Mouse (Mus musculus): ENCODE data around the gene Ccdc137.

Ccdc137 gene

DNA sequence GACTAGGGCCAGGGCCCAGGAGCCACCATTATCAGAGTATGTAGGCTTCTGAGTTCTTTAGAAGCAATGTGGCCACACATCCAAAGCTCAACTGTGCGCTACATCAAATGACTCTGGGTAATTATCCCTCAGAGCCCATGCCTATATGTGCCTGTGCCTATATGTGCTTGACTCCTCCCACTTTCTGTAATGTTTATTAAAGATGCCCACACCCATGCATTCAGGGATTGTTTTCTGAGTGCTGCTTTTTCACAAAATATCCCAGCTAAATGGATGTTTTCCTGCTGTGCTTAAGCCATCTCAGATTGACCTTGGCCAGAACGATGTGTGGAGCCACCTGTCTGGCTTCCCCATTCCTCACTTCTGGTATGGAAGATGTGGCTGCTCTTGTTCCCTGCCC, 5.6 kb downstream of the Ccdc137 start:
- DNase-seq (ENCODE audit: low spot score) = no peak

DNA sequence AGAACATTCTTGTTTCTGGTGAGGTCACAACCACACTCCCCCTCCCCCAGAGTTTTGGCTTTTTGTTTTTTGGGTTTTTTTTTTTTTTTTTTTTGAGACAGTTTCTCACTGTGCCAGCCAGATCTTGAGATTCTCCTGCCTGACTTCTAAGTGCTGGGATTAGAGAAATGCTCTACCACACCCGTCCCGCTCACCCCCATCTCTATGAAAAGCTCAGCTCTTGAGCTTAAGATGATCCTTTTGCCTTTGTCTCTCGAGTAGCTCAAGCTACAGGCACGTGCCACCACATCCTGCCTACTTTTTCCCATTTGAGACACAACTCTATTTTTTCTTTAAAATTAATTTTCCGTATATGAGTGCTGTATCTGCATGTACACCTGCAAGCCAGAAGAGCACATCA, 6.5 kb downstream of the Ccdc137 start:
- no peak for DNase-seq (ENCODE audit: low spot score)

DNA sequence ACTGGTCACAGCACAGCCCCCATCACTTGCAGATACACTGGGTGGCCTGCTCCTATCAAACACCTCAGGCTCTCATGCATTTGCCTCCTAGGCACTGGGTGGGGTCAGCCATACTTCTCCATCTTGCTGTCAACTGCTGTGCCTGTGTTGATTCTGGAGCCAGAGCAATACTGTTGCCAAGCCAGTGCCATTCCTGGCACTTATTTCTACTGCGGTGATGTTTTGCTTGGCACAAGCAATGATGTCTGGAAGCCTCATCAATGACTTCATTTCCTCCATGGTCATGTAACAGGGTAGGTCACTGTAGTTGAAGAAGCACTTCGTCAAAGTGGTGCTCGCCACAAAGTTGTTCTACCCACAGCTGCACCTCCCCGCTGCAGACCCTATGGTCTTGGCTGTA, 7.6 kb downstream of the Ccdc137 start:
- DNase-seq (ENCODE audit: low spot score) = no peak

DNA sequence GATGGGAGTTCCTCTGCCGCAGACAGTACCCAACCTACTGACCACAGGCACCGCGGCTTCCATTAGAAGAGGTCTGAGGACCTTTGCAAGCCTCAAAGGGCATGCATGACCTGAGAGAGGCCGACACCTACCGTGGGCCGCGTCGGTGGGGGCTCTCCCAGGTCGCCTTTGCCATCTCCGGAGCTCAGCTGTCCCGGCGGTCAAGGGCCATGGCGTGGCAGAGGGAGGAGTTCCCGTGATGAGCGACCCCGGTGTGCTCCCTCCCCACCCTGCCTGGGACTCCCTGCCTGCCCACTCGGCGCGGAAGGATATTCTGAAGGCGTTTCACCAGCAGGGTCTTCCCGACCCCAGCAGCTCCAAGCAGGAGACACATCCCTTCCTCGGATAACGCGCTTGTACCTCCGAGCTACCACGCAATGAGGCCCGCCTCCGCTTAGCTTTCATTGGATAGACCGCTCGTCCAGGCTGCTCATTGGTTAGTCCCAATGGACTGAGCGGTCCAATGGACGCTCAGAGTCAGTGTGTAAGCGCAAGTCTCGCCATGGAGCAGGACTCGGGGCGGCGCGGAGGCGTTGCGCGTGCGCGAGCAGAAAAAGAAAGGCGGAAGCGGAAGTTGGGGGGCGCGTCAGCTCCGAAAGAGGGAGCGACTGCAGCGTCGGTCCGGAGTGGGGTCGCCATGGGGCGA, 9.3 kb downstream of the Ccdc137 start, which contains the start of gene Arl16:
Gene Arl16, minus strand, starts transcription at position 557 of the 685 bp plus-strand sequence.
- peak; percentile 81 for DNase-seq (ENCODE audit: low spot score)

DNA sequence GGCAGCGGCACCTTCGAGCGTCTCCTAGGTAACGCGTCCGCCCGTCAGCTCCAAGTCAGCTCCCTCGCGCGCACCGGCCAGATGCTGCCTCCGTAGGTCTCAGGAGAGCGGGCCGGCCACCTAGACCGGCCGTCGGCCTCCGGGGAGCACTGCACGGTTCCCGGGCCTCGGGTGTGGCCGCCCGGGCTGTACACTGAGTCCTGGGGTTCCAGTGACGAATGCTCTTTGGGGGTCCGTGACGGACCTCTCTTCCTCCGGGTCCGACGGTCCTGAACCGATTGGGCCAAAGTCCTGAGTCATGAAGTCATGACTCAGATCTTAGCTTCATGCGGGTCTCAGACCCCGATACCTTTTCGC, 9.8 kb downstream of the Ccdc137 start:
- no peak for DNase-seq (ENCODE audit: low spot score)

DNA sequence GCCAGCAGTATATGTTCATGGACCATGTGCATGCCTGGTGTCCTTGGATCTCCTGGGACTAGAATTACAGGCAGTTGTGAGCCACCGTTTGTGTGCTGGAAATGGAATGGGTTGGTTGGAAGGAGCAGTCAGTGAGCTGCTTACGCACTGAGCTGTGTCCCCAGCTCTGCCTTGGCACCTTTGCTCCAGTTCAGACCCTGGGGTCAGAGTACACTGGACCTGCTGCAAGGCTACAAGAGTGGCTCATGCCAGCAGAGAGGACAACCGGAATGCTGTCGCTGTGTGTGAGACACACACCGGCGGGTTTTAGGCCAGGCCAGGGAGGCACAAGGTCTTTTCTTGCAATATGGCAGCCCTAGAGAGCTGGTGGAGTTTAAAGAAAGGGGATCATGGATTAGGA, 14.1 kb downstream of the Ccdc137 start:
- no peak for DNase-seq (ENCODE audit: low spot score)

DNA sequence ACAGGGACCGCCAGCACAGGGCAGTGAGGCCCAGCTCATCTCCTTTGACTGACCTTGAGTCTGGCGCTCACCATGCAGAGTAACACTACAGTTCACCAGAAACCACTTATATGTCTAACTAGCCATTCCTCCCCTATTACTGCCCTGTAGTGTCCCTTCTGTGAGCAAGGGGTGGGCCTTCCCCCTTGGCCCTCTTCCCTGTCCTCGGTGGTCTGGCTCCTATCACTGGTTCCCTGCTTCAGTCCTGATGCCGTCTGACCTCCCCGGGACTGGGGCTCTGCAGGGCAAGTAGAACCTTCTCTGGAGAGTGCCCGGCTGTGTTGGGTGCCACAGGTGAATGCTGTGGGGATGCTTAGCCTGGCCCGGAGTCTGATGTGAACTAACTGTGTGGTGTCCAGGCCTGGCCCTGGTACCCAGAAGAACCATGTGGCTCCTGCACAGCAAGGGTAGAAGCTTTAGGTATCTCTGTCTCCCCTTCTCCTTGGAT, 25.6 kb downstream of the Ccdc137 start:
- no peak for DNase-seq (ENCODE audit: low spot score)

DNA sequence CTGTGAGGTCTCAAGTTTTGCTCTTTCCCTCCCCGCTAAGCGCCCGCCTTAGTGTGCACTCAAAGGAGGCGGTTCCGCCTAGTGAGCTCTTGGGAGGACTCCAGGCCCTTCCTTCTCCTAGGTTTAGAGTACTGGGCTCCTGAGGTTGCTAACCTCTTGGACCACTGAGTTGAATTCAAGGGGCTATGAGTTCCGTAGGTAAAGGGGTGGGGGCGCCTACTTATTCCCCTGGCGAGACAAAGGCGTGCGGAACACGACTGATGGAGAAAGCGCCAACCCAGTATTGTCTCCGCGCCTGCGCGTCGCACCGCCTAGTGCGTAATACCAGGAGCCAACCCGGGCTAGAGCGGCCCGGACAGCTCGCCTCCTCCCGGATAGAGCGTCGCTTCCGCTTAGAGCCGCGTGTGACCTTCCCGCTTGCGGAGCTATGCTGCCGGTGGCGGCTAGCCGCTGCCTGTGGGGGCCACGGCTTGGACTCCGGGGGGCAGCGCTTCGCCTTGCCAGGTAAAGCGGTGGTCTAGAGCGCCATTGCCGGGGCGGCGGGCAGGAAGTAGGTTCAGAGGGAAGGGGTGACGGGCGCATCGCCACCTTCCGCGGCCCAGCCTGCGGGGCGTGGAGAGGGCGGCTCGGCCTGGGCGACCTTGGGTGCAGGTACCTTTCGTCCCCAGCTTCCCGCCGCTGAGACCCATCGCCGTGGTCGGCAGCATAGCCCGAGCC, 26.5 kb downstream of the Ccdc137 start, which contains the start of gene Mrpl12:
Gene Mrpl12, plus strand, starts transcription at position 349 of the 717 bp plus-strand sequence.
- peak; percentile 78 for DNase-seq (ENCODE audit: low spot score)

DNA sequence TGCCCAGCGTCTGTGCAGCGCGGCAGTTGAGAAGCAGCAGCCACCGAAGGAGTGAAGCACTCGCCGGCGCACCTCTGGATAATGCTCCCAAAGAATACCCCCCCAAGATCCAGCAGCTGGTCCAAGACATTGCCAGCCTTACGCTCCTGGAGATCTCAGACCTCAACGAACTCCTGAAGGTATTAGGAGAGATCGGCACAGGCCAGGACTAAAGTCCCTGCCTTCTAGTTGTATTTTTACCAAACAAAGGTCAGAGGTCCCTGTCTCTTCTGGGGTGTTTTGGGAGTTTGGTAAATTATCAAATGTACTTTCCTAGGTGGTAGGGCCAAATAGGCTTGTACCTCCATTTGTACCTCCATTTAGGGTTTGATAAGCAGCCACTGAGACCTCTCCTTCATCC, 27.3 kb downstream of the Ccdc137 start:
- no peak for DNase-seq (ENCODE audit: low spot score)

DNA sequence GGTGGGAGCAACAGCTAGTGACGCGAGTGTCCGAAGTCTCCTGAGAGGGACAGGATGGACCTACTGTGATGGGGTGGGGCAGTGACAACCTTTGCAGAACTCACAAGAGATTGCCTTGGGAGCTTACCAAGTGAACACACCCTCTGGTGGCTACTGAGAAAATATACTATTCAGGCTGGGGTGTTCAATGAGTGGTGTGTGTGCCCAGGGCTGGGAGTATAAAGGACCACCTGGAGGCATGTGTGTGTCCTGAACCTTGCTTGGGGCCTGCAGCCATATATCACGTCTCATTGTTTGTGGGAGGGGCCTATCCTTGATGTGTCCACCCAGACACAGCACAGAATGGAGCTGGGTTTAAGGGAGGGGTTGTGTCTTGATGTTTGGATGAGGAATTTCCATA, 30.6 kb downstream of the Ccdc137 start:
- DNase-seq (ENCODE audit: low spot score) = no peak

DNA sequence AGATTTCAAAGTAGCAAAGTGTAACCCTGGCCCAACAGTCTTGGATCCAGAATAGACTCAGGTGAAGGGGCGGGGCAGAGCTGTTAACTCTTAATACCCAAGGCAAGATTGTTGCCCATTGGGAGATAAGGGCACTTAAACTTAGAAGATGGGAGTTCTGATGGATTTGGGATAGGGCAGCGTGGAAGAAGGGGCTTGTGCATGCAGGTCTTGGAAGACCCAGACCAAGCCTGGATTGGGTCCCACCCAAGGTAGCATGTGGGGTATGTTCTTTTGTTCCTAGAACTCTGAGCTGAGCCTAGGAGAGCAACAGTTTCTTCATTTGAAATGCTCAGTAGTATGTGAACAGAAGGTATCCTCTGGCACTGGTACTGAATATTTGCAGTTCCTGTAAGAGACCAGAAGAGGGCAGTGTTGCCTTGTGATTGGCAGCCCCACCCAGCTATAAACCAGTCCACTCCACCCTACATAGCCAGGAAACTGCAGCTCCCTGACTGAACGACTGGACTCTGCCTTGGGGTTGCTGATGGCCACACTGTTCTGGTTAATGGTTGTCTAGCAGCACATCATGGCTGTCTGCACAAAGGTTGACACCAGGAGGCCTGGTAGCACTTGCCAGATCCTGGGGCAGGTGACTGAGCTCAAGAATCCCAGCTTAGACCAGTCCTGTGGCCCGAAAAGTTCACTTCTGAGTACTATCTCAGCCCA, 31.3 kb downstream of the Ccdc137 start:
- no peak for DNase-seq (ENCODE audit: low spot score)

DNA sequence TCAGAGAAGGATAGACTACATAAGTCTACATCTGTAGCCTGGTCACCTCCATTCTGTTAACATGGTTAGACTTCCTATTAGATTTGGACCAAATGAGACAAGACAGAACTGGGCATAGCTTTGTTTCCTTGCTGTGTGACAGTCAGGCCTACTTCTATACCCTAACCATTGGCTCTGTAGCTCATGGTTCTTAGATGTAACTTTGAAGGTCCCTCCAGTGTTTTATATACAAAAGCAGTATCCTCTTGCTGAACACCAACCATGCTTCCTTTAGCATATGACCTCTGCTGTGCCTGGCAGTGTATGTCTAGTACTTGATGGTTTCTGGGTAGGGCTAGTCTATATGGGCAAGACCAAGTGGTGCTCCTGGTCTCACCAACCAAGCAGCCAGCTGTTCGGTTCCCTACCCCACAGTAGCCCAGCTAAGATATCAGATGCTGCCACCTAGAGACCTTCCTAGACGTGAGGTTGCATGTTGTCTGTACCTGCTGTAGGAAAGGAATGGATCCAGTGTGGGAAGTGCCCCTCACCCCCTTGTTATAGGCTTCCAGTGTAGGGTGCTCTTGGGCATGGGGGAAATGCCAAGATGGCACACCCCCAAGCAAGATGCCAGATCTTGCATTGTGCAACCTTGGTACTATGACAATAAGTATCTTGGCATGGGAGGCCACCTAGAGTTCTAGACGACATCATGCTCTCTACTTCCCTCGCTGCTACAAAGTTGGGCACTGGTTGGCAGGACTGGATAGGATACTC, 32.6 kb downstream of the Ccdc137 start:
- no peak for DNase-seq (ENCODE audit: low spot score)

DNA sequence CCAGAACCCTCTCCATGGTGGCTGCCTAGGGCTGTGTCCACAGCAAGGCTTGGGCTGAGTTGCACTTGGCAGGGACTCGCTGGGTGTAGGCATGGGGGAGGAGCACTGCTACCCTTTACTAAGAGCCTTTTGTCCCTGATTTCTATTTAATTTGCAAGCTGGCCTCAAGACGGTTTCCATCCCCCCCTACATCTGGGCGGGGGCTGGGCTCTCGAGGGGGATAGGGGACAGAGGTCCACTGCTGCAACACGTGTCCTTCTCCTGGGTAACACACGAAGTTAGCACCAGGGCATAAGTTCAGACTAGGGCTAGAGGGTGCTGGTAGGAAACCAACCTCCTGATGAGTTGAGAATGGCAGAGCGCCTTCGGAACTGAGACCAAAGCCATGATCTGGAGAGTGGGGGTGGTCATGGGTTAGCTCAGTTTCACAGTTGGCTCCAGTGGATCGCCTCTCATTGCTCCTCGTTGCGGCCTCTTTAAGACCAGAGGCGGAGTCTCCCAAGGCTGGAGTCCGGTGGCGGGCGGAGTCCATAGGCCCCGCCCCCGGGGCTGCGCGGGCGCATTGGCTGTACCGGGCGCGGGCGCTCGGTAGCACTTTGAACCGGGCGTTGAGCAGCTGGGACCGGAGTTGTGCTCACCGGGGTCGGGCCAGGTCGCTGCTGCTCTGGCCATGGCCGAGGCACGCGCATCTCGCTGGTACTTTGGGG, 33.6 kb downstream of the Ccdc137 start, which contains the start of gene Slc25a10:
Gene Slc25a10, plus strand, starts transcription at position 524 of the 707 bp plus-strand sequence.
- DNase-seq (ENCODE audit: low spot score) = peak; percentile 76

DNA sequence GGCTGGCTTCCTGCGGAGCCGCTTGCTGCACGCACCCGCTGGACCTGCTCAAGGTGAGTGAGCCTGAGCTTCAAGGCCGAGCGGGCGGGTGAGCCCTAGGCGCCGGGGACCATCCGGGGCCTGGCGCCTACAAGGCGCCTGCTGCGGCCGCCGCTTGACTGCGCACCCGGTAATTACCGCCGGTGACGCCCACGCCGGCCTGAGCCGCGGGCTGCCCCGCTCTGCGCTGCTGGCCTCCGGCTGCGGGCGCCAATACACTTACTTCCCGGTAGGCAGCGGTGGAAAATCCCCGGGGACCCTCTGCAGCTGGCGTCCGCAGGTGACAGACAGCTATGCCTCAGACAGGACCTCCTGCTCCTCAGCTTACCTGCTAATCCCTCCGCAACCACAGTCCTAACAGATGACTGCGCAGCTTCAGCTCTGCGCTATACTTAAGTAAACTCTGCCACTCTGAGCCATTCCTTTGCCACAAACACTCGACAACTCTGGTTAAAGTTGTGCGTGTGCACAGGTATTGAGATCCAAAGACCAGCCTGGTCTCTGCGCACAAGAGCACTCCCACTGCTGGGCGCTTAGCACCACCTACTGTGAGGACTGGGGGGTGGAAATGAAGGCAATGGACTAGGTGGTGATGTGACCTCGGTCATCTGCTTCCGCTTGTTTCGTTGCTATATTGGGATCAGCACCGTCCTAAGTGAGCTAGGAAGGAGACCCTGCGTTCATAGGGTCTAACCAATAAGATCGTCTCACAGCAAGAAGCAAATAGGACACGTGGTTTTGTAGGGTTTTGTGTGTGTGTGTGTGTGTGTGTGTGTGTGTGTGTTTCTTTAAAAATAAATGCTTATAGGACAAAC, 34.3 kb downstream of the Ccdc137 start:
- no peak for DNase-seq (ENCODE audit: low spot score)

DNA sequence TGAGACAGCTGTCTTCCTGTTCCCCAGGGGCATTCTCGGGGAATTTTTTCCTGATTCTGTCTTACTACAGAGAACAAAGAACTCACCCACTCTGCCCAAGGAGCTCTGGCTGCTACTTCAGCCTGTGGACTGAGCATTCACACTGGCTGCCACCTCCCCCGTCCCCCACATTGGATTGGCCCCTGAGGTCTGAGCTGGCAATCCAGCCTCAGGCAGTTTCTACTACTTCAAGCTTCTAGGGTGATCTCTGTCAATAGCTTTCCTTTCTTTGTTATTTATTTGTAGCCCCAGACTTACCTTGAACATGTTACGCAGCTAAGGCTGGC, 34.9 kb downstream of the Ccdc137 start:
- DNase-seq (ENCODE audit: low spot score) = no peak

DNA sequence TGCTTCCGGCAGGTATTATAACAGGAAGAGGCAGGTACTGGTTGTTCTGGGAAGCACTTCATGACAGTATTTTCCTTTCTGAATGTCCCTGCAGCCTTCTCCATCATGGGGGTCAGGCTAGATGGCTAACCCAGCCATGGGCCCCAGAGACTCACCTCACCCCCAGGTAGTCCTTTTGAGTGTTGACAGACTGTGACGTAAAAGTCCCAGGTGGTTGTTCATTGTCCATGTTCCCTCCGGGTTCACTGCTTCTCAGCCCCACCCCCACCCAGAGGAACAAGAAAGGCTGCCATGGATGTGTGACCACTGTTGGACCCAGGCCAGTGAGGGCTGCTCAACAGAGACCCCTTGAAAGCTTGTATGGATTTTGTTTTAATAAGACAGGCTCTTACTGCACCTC, 35.4 kb downstream of the Ccdc137 start:
- no peak for DNase-seq (ENCODE audit: low spot score)

DNA sequence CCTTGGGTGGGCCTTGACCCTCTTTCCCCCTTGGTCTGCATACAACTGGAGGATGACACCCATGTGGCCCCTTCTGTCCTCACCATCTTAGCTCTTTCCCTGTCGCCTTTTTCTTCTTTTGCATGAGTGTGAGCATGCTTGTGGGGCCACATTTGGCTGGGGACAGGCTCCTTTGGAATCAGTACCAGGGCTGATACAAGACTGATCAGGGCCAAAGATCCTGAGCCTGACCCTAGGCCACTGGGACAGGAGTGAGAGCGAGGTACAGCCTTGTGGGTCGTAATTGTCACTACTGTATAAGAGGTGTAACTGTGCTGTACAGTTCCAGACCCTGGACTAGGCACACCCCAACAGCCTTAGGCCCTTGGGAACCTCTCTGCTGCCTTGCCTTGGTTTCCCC, 36.0 kb downstream of the Ccdc137 start:
- no peak for DNase-seq (ENCODE audit: low spot score)

DNA sequence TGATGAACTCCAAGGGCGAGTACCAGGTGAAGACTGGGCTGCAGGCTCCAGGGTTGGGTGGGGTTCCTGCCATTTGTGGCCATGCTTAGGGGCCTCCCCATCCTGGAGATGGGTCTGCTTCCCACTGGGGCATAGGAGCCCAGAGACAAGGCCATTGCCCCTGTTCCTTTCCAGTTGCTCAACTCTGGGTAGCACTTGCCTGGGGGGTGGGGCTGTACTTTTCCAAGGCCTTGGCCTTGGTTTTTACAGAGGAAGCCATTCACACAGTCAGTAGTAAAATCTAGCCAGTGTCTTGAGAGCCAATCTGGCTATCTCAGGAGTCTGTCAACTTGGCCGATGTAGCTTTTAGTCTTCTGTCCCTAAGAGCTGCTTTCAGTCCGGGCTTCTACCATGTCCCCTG, 39.5 kb downstream of the Ccdc137 start:
- DNase-seq (ENCODE audit: low spot score) = no peak

DNA sequence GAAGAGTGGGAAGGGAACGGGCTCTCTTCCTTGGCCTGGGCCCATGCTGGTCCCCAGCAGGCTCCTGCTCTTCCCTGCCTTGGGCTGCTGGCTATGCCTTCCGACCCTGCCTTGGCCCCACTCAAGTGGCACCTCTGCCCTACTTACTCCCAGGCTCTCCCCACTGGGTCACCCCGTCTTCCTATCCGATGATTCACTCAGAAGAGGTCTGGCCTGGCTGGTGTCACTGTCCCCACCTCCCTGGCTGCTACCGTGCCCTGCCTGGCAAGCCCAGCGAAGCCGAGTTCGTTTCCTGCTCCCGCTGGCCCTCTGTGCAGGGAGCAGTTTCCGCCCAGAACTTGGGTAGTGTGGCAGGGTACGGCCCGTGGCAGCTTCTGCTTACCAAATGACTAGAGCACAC, 40.3 kb downstream of the Ccdc137 start:
- DNase-seq (ENCODE audit: low spot score) = no peak

DNA sequence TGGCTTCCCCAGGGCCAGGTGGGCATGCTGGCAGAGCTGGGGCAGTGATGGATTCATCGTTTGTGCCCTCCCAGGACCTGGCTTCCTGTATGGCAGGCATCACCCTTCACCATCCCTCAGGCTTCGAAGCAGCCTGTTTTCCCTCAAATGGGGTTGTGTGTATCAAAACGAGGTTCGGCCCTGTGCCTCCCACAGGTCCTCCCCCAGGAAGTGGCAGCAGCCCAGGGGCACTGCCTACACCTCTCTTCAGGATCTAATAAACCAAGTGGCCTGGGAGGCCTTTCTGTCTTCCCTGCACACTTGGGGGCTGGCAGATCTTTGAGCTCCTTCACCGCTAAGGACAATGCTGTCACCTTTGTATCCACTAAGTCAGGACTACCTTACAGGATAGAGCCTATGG, 41.0 kb downstream of the Ccdc137 start:
- no peak for DNase-seq (ENCODE audit: low spot score)

DNA sequence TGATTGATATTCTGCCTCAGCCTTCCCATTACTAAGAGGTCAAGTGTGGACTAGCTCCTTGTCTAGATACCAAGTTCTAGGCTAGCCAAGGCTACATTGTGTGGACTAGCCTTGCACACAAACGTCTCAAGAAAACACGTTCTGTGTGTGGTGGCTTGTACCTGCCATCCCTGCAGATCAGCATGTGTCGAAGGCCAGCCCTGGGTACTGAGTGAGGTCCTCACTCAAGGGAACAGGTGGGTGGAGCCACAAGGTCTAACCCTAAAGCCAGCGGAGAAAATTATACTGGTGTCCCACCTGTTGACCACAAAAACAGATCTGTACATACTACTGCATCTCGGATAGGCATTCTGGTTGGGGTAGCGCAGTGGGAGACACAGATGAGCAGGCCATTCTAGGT, 42.0 kb downstream of the Ccdc137 start:
- no peak for DNase-seq (ENCODE audit: low spot score)

All from ovary, postnatal 14 days (tissue).